24 mouse cellular contexts compared by ENCODE assay signal in the genomic region with DNA sequence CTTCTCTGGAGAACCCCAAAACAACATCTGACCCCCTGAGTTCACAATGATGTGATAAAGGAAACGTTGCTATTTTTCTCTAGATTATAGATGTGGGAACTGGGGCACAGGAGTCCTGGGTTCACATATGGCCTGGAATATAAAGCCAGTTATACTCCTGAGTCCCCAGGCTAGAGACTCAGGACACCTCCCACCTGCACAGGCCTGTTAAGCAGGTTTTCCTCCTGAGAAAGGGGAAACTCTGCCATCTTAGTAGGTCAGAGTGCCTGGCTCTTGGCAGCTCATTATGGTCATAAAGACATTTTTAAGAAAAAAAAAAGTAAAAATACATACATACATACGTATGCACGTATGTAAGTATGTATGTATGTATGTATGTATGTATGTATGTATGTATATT.
"Had no signal": no experiment of that assay in that cellular context is flagged by ENCODE, and none has a peak within 500 bp of the region (broad histone marks: within the 10 kb centered on the region; RNA-seq: fewer than 3 reads in every experiment).

No protein-coding gene starts in this region.

- H3K9ac ChIP-seq: forebrain, postnatal 0 days; heart, embryonic 12.5 days; hindbrain, embryonic 13.5 days; hindbrain, embryonic 15.5 days; kidney, embryonic 15.5 days; limb, embryonic 13.5 days; limb, embryonic 15.5 days had no signal

- H3K4me3 ChIP-seq: gastrocnemius, adult 2 months; heart, embryonic 10.5 days; heart, embryonic 12.5 days; hindbrain, embryonic 13.5 days; hindbrain, embryonic 15.5 days; kidney, embryonic 15.5 days; limb, embryonic 13.5 days; limb, embryonic 15.5 days had no signal

- H3K4me1 ChIP-seq: hindbrain, embryonic 13.5 days; hindbrain, embryonic 15.5 days had no signal

- H3K27me3 ChIP-seq: heart, embryonic 12.5 days; hindbrain, embryonic 13.5 days; hindbrain, embryonic 15.5 days; kidney, embryonic 15.5 days; limb, embryonic 13.5 days; limb, embryonic 15.5 days had no signal

- DNase-seq: forebrain, postnatal 0 days; gastrocnemius, adult 2 months; gastrocnemius, postnatal 10 days; gastrocnemius, postnatal 25 days; heart, adult 18-20 months; heart, postnatal 10 days; heart, postnatal 36 days; kidney, adult 11 months; kidney, adult 2 months; kidney, adult 9 months; kidney, postnatal 14 days; kidney, postnatal 36 days; layer of hippocampus, adult 9-11 months; layer of hippocampus, postnatal 36 days; left cerebral cortex, postnatal 4 days had no signal

- H3K27ac ChIP-seq: gastrocnemius, adult 2 months; heart, embryonic 10.5 days; hindbrain, embryonic 13.5 days; hindbrain, embryonic 15.5 days; hindbrain, postnatal 0 days; kidney, embryonic 15.5 days; kidney, postnatal 0 days; limb, embryonic 13.5 days; limb, embryonic 15.5 days had no signal

- H3K36me3 ChIP-seq: heart, embryonic 10.5 days; heart, embryonic 12.5 days; hindbrain, embryonic 13.5 days; hindbrain, embryonic 15.5 days; kidney, embryonic 15.5 days; limb, embryonic 13.5 days; limb, embryonic 15.5 days had no signal

- ATAC-seq: forebrain, postnatal 0 days; hindbrain, postnatal 0 days had no signal

- H3K4me2 ChIP-seq: heart, embryonic 12.5 days; hindbrain, embryonic 13.5 days; hindbrain, embryonic 15.5 days; kidney, embryonic 15.5 days; limb, embryonic 13.5 days; limb, embryonic 15.5 days had no signal

- H3K9me3 ChIP-seq: heart, embryonic 10.5 days; heart, embryonic 12.5 days; hindbrain, embryonic 13.5 days; hindbrain, embryonic 15.5 days; kidney, embryonic 15.5 days; limb, embryonic 15.5 days had no signal
